Mouse (Mus musculus) naive thymus-derived CD4-positive, alpha-beta T cell, adult 2 months (primary cell): ENCODE data around the gene Zmynd8.

Experiments used
- DNase-seq: peaks from one replicate; pipeline ENCODE4 v3.0.0-alpha.2; 2011; ENCODE audit warnings: low read depth

Gene Zmynd8

DNA sequence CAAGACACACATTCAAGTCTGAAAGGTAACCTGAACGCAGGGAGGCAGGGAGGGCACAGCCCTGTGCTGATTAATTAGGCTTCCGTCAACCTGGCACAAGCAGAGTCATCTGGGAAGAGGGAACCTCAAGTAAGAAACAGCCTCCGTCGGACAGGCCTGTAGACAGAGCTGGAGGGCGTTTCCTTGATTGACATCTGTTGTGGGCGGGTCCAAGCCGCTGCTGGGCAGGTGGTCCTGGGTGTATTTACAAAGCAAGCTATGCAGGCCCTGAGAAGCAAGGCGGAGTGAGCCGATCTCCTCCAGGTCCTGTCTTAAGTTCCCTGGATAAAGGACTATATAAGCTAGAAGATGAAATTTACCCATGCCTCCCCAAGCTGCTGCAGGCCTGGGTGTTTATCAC, 65.3 kb downstream of the Zmynd8 start:
- no peak for DNase-seq

- DNase-seq = no peak
Observed at GRCm38 (mm10) chr2:165832720-165833119, 66.1 kb downstream of the Zmynd8 start.

GRCm38 (mm10) chr2:165832295-165832694, 66.5 kb downstream of the Zmynd8 start:
- no peak for DNase-seq

DNA sequence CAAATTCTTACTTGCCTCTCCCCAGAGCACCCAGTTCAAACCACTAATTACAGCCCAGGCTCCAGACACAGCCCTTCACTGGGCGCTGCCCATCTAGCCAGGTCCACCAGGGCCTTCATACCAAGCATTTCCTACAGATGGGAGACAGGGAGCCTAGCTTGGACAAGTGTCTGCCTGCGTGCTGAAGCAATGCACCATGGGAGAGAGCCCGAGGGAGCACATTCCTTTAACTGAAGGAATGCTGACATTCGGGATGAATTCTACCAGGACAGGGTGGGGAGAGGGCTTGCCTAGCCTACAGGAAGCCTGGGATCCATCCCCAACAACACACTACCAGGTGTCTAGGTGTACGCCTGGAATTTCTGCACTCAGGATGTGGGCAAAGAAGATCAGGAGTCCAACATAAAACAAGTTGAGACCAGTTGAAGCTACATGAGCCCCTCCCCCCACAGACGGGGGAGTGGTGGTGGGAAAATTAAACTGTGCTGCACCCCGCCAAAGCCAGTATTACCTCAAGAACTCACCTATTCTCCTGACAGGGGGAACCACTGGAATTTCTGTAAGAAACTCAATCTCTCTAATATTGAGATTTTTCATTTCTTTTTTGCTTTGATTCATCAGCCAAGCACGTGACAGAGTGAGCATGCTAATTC, 67.1 kb downstream of the Zmynd8 start:
- no peak for DNase-seq

GRCm38 (mm10) chr2:165828770-165829169, 70.0 kb downstream of the Zmynd8 start:
- no peak for DNase-seq

DNA sequence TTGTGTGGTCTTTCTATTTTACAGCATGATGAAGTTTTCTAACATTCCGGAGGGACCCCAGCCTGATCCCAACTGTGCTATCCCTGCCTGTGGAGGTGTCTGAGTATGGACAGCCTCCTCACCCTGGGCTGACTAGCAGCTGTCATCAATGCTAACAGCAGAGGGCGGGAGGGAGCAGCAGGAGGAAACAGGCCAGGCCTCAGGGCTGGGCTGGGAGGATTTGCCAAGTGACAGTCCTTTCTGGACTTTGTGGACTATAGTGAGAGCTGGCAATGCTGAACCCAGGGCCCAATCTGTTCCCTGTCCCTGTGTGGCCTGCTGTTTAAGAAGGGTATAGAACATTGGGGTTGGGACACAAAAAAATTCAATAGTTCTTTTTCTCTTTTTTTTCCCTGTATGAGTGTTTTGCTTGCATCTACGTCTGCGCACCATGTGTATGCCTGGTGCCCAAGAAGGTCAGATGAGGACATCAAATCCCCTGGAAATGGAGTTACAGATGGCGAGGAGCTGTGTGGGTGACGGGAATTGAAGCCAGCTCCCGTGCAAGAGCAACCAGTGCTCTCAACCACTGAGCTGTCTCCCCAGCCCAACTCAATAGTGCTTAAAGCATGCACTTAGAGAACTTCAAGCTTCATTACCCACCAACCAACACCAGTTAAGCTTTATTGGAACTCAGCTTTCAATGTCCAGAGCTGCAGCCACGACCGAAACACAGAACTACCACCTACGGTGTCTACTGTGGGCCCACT, 72.7 kb downstream of the Zmynd8 start:
- DNase-seq = peak; percentile 48

- DNase-seq = no peak
Observed at GRCm38 (mm10) chr2:165825261-165825900, 73.4 kb downstream of the Zmynd8 start.

DNA sequence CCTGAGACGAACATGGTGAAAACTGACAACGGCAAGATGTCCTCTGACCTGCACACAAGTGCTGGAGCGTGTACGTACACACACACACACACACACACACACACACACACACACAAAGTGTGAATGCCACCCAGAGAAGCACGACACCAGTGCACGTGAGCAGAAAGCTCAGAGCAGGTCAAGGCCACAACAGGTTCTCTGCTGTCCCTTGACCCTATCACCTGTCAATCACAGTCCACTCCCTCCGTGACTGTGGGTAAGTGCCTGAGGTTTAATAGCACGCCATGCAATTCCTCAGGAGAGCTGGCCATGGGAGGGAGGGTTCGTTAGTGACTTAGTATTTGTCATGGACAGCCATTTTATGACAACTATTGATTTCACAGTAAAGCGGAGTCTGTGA, 74.0 kb downstream of the Zmynd8 start:
- no peak for DNase-seq

DNA sequence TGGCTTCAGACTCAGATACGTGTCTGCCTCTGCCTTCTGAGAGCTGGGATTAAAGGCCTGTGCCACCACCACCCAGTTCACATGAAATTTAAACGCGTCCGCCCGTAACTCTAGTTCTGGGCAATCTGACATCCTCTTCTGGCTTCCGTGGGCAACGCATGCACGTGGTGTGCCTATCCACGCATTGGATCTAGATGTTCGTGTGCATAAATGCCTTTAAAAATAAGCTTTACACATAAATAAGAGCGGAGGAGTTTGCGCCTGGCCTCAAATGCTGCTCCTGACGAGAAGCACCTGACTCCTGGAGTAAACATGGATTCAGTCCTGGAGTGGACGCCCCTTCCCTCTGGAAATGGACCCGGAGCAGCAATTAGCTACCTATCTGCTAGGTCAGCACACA, 76.3 kb downstream of the Zmynd8 start:
- no peak for DNase-seq

- no peak for DNase-seq
Observed at GRCm38 (mm10) chr2:165821671-165822070, 77.1 kb downstream of the Zmynd8 start.

GRCm38 (mm10) chr2:165820504-165821095, 78.2 kb downstream of the Zmynd8 start:
- no peak for DNase-seq

DNA sequence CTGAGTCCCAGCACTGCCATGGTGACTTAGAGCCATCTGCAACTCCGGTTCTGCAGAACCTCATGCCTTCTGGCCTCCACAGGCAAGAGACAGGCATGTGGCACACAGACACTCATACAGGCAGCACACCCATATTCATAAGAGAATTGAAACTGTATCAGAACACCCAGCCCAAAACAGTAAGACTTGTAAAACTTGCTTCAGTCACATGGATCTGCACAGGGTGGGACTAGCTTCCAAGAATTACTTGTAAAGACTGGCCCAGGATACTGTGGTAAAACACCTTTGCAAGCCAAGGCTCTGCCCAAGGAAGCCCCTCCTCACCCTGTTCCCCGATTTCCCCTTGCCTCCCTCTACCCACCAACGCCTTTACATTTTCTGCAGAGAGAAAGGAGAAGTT, 78.7 kb downstream of the Zmynd8 start:
- no peak for DNase-seq

GRCm38 (mm10) chr2:165818985-165819948, 79.5 kb downstream of the Zmynd8 start:
- peak; percentile 83 for DNase-seq

- DNase-seq = no peak
Observed at GRCm38 (mm10) chr2:165818570-165818969, 80.2 kb downstream of the Zmynd8 start.

DNA sequence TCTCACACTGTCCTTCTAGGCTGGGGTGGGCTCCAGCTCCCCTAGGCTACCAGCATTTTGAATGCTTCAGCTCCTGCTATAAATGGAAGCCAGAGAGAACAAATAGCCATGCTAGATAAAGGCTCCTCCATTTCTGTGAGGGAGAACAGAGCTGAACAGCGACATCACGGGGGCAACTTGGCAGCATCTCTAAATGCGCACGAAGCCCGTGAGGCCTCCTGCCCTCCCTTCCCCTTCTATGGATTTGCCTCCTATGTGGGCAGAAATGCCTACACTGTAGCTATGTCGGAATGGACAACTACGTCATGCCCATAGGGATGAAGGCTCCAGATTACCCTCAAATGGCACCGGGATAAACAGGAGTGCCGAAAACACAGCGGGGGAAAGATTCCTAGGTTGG, 81.4 kb downstream of the Zmynd8 start:
- no peak for DNase-seq

GRCm38 (mm10) chr2:165815103-165815880, 83.5 kb downstream of the Zmynd8 start:
- DNase-seq = no peak

DNA sequence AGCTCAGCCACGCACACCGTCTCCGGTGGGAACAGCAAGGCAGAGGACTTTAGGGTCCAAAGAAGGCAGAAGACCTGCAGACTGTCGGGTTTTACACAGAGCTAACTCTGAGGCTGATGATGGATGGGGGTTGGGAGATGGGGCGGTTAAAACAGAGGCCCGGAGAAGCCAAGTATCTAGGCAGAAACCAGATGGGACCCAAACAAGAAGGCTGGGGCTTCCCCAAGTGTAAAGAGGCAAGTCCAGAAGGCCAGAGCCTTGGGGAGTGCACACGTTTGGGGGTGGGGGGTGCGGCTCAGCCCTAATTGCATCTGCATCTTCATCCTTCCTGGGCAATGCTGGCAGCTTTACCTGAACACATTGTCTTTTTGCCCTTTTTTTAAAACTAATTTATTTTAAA, 85.9 kb downstream of the Zmynd8 start:
- no peak for DNase-seq

GRCm38 (mm10) chr2:165811536-165811935, 87.3 kb downstream of the Zmynd8 start:
- DNase-seq = no peak

GRCm38 (mm10) chr2:165809901-165810477, 88.8 kb downstream of the Zmynd8 start:
- no peak for DNase-seq

- DNase-seq = no peak
Observed at GRCm38 (mm10) chr2:165809091-165809490, 89.7 kb downstream of the Zmynd8 start.
